Mouse (Mus musculus) retina, postnatal 1 day (tissue): Measurements from ENCODE around the gene Eps8l2.

Experiments used
- DNase-seq: peaks from one replicate; pipeline ENCODE4 v3.0.0-alpha.2; 2012

Eps8l2 gene

DNA sequence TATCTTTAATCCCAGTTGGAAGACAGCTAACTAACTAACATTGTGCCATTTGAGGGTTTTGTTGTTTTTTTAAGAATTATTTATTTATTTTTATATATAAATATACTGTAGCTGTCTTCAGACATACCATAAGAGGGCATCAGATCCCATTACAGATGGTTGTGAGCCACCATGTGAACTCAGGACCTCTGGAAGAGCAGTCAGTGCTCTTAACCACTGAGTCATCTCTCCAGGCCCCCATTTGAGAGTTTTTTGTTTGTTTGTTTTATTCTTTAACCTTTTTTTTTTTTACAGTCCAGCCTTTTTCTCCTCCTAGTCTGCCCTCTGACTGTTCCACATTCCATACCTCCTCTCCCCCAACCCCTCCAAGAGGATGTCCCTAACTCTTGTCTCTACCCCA is 8.0 kb upstream of the Eps8l2 start:
- no peak for DNase-seq

DNA sequence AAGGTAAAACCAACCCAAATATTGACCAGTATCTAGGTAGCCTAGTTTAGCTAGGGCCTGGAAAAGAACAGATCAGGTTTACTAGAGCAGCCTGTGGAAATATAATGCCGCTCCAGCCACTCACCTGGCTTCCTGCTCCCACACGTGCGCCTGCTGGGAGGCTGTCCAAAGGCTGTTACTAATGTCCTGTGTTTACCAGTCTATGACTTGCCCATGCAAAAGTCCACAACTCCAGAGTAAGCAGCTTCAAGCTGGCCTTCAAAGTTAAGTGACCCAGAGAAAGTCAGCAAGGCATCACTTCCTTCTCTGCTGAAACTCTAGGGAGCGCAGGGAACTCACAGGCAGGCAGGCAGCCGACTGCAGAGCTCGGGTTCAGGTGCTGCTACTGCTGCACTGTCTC is 6.7 kb upstream of the Eps8l2 start:
- DNase-seq, result no peak

DNA sequence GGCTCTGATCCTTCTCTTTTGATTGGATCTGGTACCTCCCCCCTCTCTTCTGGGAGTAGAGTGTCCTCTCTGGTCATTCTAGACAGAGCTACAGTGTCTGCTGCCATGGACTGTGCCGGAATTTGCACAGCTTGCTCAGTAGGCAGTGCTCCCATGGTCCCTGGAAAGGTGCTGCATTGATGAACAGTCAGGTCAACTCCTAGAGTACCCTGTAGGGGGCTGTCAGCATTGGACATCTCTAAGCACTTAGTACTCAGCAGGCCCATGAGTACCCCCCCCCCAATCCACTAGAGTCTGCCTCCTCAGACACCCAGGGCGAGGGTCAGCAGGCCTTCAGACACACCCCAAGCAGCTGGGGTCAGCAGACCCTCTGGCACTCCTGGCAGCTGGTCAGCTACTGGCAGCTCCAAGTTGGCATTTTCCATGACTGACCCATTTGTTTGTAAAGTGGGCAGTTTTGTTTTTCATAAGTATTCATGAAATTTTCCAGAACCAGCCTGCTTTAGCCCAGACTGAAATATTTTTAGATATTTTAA is 3.6 kb upstream of the Eps8l2 start:
- no peak for DNase-seq

DNA sequence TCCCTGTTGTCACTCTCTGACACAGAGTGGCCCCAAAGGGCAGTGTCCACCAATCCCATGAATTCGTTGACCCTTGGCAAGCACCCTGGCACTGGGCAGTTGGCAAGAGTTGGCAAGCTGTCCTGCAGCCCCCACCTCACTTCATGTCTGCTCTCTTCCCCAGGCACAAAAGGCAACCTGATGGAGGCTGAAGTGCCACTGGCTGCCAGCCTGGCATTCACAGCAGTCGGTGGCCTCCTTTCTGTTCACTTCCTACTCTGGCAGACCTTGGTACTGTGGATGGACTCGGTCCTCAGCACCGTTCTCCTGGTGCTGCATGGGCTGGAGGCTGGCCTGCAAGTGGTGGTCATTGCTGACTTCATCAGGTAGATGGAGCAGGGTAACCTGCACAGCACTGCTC is 3.0 kb upstream of the Eps8l2 start:
- no peak for DNase-seq

DNA sequence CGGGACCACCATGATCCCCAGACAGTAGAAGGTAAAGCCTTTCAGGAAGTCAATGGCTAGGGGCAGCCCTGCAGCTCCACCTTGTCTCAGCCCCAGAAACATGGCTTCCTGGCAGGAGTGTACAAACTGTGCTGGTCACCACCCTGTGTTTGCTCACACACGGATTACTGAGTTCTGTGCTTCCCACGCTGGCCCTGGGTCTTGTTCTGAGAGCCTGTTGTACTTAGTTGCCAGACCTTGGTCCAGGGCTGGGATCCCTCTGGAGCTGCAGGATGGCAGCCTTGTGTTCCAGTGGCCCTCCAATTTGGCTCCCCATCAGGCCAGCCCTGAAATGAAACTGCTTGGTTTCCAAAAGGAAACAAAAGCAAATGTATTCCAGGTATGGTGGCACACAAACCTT is 2.4 kb upstream of the Eps8l2 start:
- DNase-seq, result no peak

DNA sequence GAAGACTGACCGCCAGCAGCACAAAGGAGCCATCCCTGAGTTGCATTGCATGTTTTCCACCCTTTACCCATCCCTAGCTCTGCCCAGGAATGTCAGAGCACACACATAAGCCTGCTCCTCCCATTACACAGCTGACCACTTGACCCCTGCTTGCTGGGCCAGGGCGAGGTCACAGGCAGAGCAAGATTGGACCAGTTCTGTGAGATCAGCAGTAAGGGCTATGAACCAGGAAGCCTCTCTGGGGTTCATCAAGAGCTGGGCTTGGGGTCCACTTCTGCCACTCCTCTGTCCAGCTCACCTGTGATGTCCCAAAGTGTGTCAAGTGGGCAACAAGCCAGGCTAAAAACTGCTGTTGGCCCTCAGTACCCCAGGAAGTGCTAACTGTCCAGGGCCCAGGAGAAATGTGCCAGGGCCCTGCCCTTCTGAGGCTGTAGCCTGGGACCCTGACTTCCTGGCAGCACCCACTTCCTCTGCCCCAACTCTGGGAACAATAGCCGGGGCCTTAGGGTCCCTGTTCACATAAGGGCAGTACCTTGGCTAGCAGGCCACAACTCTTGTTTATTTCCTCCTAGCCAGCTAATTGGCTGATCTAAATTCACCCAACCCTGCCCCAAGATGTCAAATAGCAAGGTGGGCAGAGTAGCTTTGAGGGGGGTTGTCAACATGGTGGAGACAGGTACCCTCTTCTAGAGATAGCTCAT is 814 bp upstream of the Eps8l2 start:
- no peak for DNase-seq

DNA sequence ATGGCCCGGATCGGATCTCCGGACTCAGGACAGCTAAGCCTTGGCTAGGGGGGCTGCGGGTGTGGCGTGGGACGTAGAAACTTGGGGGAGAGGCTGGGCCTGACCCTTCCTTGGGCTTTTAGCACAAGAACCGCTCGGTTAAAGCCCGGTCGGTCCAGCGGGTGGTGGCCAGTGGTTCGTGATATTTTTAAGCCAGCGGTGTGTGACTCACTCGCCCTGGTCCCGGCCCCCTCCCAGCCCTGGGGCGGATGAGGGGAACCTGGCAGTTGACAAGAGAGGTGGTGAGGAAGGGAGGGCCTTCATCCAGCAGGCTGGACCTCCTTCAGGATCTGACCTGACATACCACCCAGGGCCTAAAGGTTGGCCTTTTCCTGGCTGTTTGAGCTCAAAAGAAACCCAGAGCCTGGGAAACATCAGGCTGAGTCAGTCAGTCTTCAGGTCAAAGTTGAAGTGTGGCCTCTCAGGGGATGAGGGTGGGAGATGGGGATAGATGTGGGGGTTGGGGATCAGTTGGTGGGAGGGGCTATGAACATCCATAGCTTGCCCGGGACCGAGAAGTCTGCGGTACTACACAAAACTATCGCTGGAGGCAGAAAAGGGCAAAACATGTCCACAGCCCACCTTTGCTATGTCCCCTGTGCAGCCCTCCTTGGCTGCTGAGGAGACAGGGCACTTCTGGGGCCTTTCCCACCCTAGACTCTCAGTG is 688 bp downstream of the Eps8l2 start:
- no peak for DNase-seq

DNA sequence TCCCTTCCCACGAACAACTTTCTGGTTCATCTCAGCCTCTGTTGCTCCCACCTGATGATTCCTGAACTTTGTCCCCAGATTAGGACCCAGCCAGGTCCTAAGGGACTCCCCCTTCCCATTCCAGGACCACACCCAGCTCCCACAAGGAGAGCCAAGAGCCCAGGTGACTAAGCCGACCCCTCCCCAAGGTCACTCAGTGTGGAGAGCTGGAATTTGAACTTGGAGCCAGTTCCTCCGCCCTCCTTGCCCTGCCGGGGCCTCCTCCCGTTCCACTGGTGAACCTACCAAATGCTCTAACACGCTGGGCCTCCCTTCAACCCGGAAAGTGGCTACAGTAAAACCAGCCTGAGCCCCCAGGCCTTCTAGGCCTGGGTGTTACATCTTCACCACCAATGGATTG is 1.3 kb downstream of the Eps8l2 start:
- no peak for DNase-seq

DNA sequence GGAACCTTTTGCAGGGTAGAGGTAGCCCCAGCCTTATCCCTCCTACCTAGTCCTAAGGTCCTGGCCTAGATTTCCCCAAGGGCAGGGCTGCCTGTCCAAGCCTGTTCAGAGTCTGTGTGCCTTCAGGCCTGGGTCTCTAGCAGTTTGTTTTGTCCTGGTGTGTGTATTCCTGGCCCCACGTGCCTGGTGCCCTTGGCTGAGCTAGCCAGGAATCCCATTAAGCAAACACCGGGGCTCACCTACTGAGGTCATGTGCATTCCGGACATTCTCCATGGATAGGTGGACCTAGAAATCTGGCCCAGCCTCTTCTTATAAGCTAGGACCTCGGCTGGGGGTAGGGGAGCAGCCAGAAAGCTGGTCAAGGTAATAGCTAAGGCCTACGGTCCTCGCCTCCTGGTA is 1.8 kb downstream of the Eps8l2 start:
- no peak for DNase-seq

DNA sequence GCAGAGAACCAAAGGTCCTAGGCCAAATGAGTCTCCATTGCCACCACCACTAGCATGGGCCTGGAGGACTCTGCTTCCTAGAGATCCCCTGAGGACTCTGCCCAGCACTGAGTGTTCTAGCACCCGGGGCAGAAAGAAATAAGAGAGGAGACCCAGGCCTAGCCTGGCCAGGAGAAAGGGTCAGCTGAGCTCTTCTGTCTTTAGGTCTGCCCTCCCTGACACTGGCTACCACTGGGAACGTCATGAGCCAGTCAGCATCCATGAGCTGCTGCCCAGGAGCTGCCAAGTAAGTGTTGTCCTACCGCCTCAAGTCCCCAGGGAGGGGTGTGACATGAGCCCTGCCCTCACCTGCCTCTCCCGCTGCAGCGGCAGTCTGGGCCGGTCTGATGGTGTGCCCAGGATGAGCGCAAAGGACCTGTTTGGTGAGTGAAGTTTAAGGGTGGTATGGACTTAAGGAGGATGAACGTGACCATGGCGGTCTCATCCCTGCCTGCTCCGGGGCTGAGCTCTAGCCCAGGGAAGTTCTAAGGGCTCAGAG is 3.1 kb downstream of the Eps8l2 start:
- DNase-seq, result no peak

DNA sequence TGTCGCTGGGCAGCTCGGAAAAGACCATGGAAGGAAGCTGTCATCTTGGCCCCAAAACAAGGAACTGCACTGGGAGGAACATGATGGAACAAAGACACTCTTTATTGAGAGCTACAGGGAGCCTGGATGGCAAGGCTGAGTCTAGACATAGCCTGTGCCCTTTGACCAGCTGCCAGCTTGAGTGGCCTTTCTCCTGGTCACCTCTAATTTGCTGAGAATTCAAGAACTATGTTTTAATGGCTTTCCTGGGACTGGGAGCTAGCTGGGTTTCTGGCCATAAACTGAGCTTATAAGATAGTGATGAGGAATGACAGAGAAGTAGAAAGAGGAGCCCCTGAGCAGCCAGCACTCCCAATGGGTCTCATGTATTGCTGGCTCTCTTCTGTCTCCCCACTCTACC is 4.5 kb downstream of the Eps8l2 start:
- DNase-seq, result no peak

DNA sequence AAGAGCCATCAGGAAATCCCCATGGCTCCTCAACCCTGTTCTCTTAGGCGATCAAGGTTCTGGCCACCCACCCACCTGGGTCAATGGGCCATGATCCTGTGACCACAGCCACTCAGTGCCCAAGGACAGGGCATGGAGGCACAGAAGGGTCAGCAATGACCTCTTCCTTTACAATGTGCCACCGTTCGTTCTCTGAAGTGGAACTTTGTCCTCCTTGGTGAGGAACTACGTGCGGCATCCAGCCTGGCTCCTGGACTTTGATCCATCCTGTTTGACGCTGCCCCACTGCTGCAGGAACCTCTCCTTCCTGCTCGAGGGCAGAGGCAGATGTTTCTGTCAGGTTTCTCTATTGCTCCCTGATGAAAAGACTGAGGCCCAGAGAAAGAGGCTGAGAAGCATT is 5.0 kb downstream of the Eps8l2 start:
- DNase-seq, result no peak

DNA sequence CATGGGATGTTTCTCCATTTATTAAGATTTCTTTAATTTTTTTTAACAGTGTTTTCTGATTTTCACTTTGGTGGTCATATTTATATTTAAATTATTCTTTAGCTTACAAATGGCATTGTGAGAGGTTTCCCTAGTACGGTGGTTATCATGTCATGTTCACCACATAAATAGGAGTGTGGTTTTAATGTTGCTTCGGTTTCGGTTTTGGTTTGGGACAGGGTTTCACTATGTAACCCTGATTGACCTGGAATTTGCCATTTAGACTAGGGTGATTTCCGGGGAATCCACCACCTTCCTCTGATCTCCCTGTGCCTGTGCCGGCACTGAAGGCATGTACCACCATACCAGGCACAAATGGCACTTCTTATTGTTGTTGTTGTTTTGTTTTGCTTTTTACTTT is 6.1 kb downstream of the Eps8l2 start:
- no peak for DNase-seq

DNA sequence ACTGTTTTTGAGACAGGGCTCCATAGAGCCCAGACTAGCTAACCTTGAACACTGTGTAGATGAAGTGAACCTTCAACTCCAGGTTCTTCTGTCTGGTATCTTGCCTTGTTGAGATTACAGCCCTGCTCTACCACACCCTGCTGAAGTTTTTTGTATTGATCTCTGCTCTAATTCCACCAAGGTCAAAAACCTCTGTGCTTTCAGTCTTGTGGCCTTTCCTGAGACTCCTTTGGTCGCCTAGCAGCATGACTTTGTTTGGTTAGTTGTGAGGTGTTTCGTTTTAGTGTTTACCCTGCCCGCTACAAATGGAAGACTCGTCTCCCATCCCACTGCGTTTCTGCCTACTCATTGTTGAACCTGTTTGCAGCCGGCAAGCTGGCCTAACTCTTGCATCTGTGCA is 12.4 kb downstream of the Eps8l2 start:
- no peak for DNase-seq

DNA sequence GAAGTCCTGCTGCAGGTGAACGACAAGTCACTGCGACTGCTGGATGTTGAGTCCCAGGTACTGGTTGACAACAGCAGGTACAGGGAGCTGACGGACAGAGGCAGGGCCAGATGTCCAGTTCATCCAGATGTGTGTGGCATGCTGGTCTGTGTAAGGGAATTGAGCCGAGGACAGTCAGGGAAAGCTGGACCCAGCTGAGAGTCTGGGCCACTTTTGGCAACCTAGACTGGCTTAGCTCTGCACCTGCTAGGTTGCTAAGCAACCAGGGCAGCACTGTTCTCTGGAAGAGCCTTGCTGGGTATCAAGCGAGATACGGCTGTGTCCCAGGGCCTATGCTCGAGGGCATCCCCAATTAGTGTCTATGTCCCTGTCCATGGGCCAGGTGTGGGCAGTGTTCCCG is 16.4 kb downstream of the Eps8l2 start:
- DNase-seq, result peak; percentile 23

DNA sequence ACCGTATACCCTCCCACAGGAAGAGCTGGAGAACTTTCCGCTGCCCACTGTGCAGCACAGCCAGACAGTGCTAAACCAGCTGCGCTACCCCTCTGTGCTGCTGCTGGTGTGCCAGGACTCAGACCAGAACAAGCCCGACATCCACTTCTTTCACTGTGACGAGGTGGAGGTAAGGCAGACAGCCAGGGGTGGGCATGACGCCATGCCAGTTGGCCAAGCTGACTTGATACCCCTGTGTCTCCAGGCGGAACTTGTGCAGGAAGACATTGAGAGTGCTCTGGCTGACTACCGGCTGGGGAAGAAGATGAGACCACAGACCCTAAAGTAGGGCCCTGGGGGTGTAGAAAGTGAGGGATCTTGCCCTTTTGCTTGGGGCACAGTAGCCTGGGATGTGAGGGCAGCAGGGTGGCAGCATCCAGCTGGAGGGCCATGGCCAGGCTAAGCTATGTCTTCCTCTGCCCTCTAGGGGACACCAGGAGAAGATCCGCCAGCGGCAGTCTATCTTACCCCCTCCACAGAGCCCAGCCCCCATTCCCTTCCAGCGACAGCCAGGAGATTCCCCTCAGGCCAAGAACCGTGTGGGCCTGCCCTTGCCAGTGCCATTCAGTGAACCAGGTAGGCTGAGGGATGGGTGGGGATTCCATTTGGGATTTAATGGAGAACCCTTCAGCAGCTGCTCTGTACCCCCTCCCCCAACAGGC is 17.1 kb downstream of the Eps8l2 start:
- DNase-seq, result peak; percentile 58

DNA sequence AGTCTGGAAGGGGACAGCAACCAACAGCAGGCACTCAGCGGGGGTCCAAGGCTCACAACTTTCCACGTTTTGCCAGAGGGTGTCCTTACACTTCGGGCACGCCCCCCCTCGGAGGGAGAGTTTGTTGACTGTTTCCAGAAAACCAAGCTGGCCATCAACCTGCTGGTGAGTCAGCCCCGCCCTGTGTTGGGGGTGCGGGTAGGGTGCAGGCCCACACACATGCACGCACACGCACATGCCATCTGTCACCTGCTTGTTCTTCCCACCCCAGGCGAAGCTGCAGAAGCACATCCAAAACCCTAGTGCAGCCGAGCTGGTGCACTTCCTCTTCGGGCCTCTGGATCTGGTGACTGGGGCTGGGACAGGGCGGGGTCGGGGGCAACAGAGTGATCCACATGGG is 18.3 kb downstream of the Eps8l2 start:
- no peak for DNase-seq

DNA sequence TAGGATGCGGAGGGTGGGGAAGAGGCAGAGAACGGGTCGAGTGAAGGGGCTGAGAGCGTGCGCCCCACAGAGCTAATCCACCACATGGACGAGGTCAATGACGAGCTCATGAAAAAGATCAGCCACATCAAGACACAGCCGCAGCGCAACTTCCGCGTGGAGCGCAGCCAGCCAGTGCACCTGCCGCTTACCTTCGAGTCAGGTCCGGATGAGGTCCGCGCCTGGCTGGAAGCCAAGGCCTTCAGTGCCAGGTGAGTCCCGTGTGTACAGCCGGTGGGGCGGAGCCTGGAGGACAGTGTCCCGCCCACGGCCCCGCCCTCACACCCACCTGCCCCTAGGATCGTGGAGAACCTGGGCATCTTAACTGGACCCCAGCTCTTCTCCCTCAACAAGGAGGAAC is 22.8 kb downstream of the Eps8l2 start:
- DNase-seq, result peak; percentile 20

DNA sequence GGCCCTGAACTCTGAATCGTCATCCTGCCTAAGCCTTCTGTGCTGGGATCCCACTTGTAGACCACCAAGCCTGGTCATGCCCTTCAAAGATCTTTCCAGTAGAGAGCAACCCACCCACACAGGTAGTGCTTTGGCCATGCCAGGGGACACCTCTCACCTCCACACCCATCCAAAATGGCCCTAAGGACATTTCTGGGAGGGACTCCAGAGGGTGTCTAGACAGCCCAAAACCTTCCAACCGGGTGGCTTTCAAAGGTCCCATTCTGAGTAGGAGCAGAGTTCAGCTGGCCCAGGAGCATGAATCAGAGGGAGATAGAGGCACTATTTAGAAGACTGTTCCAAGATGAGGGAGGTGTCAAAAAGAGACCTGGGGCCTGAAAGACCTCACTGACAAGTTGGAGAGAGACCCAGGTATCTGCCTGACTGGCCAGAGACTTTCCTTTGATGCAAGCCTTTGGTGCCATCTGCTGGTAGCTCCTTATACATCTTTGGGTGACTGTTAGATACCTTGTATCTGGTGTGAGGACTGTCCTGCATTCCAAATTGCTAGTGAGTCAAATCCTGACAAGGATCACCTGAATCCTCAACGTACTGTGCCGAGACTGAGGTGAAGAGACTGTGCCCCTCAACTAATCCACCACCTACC is 24.5 kb downstream of the Eps8l2 start:
- peak; percentile 82 for DNase-seq

DNA sequence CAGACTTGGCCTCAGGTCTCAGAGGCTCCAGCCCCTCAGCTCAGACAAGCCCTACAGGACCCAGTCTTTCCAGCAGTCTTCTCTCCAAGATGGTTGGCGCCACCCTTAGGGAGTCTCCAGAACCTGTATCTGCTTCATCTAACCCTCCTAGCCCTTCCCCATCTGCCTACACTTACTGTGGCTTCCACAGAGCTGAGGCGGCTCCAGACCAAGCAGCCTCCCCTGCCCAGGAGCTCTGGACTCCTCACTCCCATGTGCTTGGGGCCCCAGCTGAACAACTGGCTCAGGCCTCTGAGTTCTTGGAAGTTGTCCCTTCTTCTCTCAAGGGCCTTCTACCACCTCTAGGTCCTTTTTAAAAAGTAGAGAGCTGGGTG is 25.1 kb downstream of the Eps8l2 start:
- no peak for DNase-seq

DNA sequence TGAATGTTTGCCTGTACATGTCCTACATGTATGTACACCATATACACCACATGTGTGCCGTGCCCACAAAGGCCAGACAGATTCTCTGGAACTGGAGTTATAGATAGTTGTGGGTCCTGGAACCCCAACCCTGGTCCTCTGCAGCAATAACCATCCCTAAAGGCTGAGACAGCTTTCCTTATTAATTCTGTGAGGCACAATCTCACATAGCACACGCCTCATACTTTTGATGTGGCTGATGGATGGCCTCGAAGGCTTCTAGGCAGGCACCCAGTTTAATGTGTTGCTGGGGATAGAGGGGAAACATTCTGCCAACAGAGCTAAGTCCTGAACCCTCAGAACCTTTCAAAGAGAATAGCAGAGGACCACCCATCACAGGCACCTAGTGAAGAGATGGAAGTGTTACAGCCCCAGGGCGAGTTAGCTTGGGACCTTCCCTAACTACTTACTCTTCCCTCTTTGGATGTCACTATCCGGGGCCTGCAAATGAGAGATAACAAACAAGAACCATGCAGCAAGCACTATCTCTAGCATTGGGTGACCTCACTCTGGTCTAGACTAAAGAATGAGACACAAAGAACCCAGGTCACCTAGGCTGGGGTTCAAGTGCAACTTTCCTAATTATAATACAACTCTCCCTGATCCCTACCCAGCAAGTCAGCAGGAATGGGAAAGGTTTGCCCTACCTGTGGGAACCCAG is 25.8 kb downstream of the Eps8l2 start:
- DNase-seq, result no peak

DNA sequence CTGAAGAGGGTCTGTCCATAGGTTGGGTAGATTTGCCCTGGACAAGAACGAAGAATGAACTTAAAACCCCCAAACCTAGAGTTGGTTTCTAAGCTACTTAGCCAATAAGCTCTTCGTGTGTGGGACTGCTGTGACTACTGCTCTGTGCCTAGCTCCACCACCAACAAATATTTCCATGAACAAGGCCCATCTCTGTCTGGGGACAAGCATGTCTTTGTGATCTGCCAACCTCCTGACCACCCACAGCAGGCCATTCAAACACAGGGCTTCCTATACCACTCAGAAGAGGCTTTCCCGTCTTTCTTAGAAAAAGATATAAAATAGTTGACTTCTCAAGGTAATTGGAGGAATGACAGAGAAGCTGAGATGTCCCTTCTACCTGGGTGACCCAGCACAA is 26.4 kb downstream of the Eps8l2 start:
- DNase-seq, result no peak

DNA sequence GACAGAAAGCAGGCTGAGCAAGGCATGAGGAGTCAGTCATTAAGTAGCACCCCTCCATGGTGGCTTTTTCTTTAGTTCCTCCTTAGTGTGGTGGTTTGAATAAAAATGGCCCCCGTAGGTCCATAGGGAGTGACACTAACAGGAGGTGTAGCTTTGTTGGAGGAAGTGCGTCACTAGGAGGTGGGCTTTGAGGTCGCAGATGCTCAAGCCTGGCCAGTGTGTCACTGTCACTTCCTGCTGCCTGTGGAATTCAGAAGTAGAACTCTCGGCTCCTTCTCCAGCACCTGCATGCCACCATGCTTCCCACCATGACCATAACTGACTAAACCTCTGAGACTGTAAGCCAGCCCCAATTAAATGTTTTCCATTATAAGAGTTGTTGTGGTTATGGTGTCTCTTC is 28.7 kb downstream of the Eps8l2 start:
- no peak for DNase-seq
